ENCODE assay signal across 25 mouse cellular contexts in genomic region chr13:97793932-97794331, GRCm38 (mm10). TPM values are rescaled to one million over a fixed set of nuclear protein-coding genes. Genes with fewer than 3 reads are reported as not detected.
DNase-seq lines count a peak whose midpoint lies in the region; ATAC-seq lines count a peak whose summit lies in the region.
"Had no signal": no experiment of that assay in that cellular context is flagged by ENCODE, and none has a peak within 500 bp of the region (broad histone marks: within the 10 kb centered on the region; RNA-seq: fewer than 3 reads in every experiment).

No protein-coding gene starts in this region.

- no peaks in the 10 kb centered on the region for H3K36me3 ChIP-seq in midbrain, embryonic 10.5 days
- H3K36me3 ChIP-seq in midbrain, embryonic 16.5 days (ENCODE audit: control insufficient read depth, insufficient read depth, low read length): no peaks in the 10 kb centered on the region
- no peaks in the 10 kb centered on the region for H3K36me3 ChIP-seq in liver, embryonic 12.5 days
- no peaks in the 10 kb centered on the region for H3K36me3 ChIP-seq in liver, embryonic 15.5 days (replicated peaks)
- no peaks in the 10 kb centered on the region for H3K36me3 ChIP-seq in limb, embryonic 10.5 days
- no peaks in the 10 kb centered on the region for H3K36me3 ChIP-seq in heart, embryonic 11.5 days (ENCODE audit: control insufficient read depth, insufficient read depth, low read length)
- H3K36me3 ChIP-seq: embryonic facial prominence, embryonic 12.5 days; embryonic facial prominence, embryonic 15.5 days; forebrain, embryonic 12.5 days; forebrain, embryonic 15.5 days; heart, embryonic 13.5 days; hindbrain, embryonic 15.5 days had no signal

- no peaks in the 10 kb centered on the region for H3K9me3 ChIP-seq in midbrain, embryonic 10.5 days (replicated peaks)
- H3K9me3 ChIP-seq in midbrain, embryonic 16.5 days (replicated peaks; ENCODE audit: control insufficient read depth, low read length, poor library complexity, severe bottlenecking): no peaks in the 10 kb centered on the region
- H3K9me3 ChIP-seq in liver, embryonic 12.5 days (replicated peaks): no peaks in the 10 kb centered on the region
- H3K9me3 ChIP-seq in liver, embryonic 15.5 days (replicated peaks): no peaks in the 10 kb centered on the region
- H3K9me3 ChIP-seq in limb, embryonic 10.5 days (replicated peaks): no peaks in the 10 kb centered on the region
- no peaks in the 10 kb centered on the region for H3K9me3 ChIP-seq in heart, embryonic 11.5 days (replicated peaks; ENCODE audit: control insufficient read depth, low read length)
- H3K9me3 ChIP-seq: embryonic facial prominence, embryonic 12.5 days; embryonic facial prominence, embryonic 15.5 days; forebrain, embryonic 12.5 days; forebrain, embryonic 15.5 days; heart, embryonic 13.5 days; hindbrain, embryonic 15.5 days had no signal

- DNase-seq in midbrain, embryonic 10.5 days (ENCODE audit: low spot score): peak; percentile 10
- no peak for DNase-seq in limb, embryonic 10.5 days (ENCODE audit: low spot score)
- no peak for DNase-seq in adrenal gland, postnatal 25 days
- DNase-seq: adrenal gland, adult 8-10 months; adrenal gland, postnatal 36 days; cerebellum, adult 18-20 months; cerebellum, adult 9-10 months; cerebellum, postnatal 14 days; gastrocnemius, postnatal 25 days; heart, adult 18-20 months; heart, postnatal 14 days; heart, postnatal 4 days had no signal

- whole genome bisulfite sequencing in midbrain, embryonic 10.5 days: 73% methylated on average over 1 of the region's 1 CpGs
- 48% methylated on average over 1 of the region's 1 CpGs for WGBS in midbrain, embryonic 16.5 days
- 16% methylated on average over 1 of the region's 1 CpGs for WGBS in liver, embryonic 12.5 days (ENCODE audit: insufficient replicate concordance)
- 9% methylated on average over 1 of the region's 1 CpGs for WGBS in liver, embryonic 15.5 days (ENCODE audit: insufficient replicate concordance)
- 50% methylated on average over 1 of the region's 1 CpGs for WGBS in limb, embryonic 10.5 days
- 54% methylated on average over 1 of the region's 1 CpGs for WGBS in heart, embryonic 11.5 days (ENCODE audit: insufficient replicate concordance)

- H3K4me2 ChIP-seq in midbrain, embryonic 16.5 days (ENCODE audit: low read length): no peak overlapping the region
- no peak overlapping the region for H3K4me2 ChIP-seq in liver, embryonic 12.5 days
- H3K4me2 ChIP-seq in liver, embryonic 15.5 days: no peak overlapping the region
- H3K4me2 ChIP-seq in heart, embryonic 11.5 days: no peak overlapping the region
- H3K4me2 ChIP-seq: embryonic facial prominence, embryonic 12.5 days; embryonic facial prominence, embryonic 15.5 days; forebrain, embryonic 12.5 days; forebrain, embryonic 15.5 days; heart, embryonic 13.5 days; hindbrain, embryonic 15.5 days had no signal

- peaks cover 34% of the 10 kb centered on the region for H3K4me1 ChIP-seq in midbrain, embryonic 10.5 days
- peaks cover 19% of the 10 kb centered on the region; the same call in 1 of the 2 replicates for H3K4me1 ChIP-seq in midbrain, embryonic 16.5 days (ENCODE audit: control insufficient read depth, insufficient read depth, low read length)
- peaks cover 30% of the 10 kb centered on the region for H3K4me1 ChIP-seq in liver, embryonic 12.5 days
- peaks cover 28% of the 10 kb centered on the region for H3K4me1 ChIP-seq in liver, embryonic 15.5 days (replicated peaks)
- H3K4me1 ChIP-seq in limb, embryonic 10.5 days: peaks cover 58% of the 10 kb centered on the region
- peaks cover 9% of the 10 kb centered on the region for H3K4me1 ChIP-seq in heart, embryonic 11.5 days (ENCODE audit: control insufficient read depth, insufficient read depth, low read length)
- H3K4me1 ChIP-seq: hindbrain, embryonic 15.5 days had no signal

- H3K4me3 ChIP-seq in midbrain, embryonic 10.5 days: no peak overlapping the region
- H3K4me3 ChIP-seq in midbrain, embryonic 16.5 days (ENCODE audit: low read depth, low read length): no peak overlapping the region
- no peak overlapping the region for H3K4me3 ChIP-seq in liver, embryonic 12.5 days
- no peak overlapping the region for H3K4me3 ChIP-seq in liver, embryonic 15.5 days (replicated peaks)
- no peak overlapping the region for H3K4me3 ChIP-seq in limb, embryonic 10.5 days
- no peak overlapping the region for H3K4me3 ChIP-seq in heart, embryonic 11.5 days (ENCODE audit: low read depth, low read length)
- H3K4me3 ChIP-seq: embryonic facial prominence, embryonic 12.5 days; embryonic facial prominence, embryonic 15.5 days; erythroblast, embryonic 14.5 days; forebrain, embryonic 12.5 days; forebrain, embryonic 15.5 days; heart, embryonic 13.5 days; hindbrain, embryonic 15.5 days had no signal

- no peak for ATAC-seq in midbrain, embryonic 16.5 days
- ATAC-seq in liver, embryonic 12.5 days: peak; percentile 80
- ATAC-seq in liver, embryonic 15.5 days (ENCODE audit: insufficient read depth): peak; percentile 76
- 0 out of 2 replicates have a peak, but pooled peaks have one; percentile 37 for ATAC-seq in megakaryocyte progenitor cell, adult 5-6 weeks (replicated peaks; ENCODE audit: poor library complexity)
- no peak for ATAC-seq in heart, embryonic 11.5 days (replicated peaks; ENCODE audit: insufficient number of reproducible peaks, low FRiP score, low TSS enrichment)
- ATAC-seq: activated CD4-positive, CD25-positive, alpha-beta regulatory T cell, adult 4 months; forebrain, embryonic 15.5 days had no signal

- H3K27me3 ChIP-seq in midbrain, embryonic 10.5 days (ENCODE audit: low read depth, poor library complexity, severe bottlenecking): no peaks in the 10 kb centered on the region
- no peaks in the 10 kb centered on the region for H3K27me3 ChIP-seq in midbrain, embryonic 16.5 days (ENCODE audit: control insufficient read depth, insufficient read depth, low read depth, low read length)
- H3K27me3 ChIP-seq in liver, embryonic 12.5 days (replicated peaks): peaks cover 12% of the 10 kb centered on the region; the same call in 1 of the 2 replicates
- H3K27me3 ChIP-seq in liver, embryonic 15.5 days: peaks cover 11% of the 10 kb centered on the region
- no peaks in the 10 kb centered on the region for H3K27me3 ChIP-seq in limb, embryonic 10.5 days (ENCODE audit: low read depth, poor library complexity, severe bottlenecking)
- no peaks in the 10 kb centered on the region for H3K27me3 ChIP-seq in heart, embryonic 11.5 days (ENCODE audit: control insufficient read depth, insufficient read depth, low read length)
- H3K27me3 ChIP-seq: embryonic facial prominence, embryonic 12.5 days; embryonic facial prominence, embryonic 15.5 days; forebrain, embryonic 12.5 days; forebrain, embryonic 15.5 days; heart, embryonic 13.5 days; hindbrain, embryonic 15.5 days had no signal

- H3K9ac ChIP-seq in midbrain, embryonic 16.5 days (ENCODE audit: low read depth, low read length): no peak overlapping the region
- 0 out of 2 replicates have a peak overlapping the region, but pooled peaks have one; percentile 17 for H3K9ac ChIP-seq in liver, embryonic 12.5 days
- H3K9ac ChIP-seq in liver, embryonic 15.5 days: no peak overlapping the region
- H3K9ac ChIP-seq in heart, embryonic 11.5 days (ENCODE audit: low read depth, low read length): no peak overlapping the region
- H3K9ac ChIP-seq: embryonic facial prominence, embryonic 12.5 days; embryonic facial prominence, embryonic 15.5 days; forebrain, embryonic 12.5 days; forebrain, embryonic 15.5 days; heart, embryonic 13.5 days; hindbrain, embryonic 15.5 days had no signal

- H3K27ac ChIP-seq in midbrain, embryonic 10.5 days (replicated peaks): no peak overlapping the region
- H3K27ac ChIP-seq in midbrain, embryonic 16.5 days (ENCODE audit: low read length): no peak overlapping the region
- peak overlapping the region; percentile 54; the same call in 1 of the 2 replicates for H3K27ac ChIP-seq in liver, embryonic 12.5 days
- peak overlapping the region; percentile 46 for H3K27ac ChIP-seq in liver, embryonic 15.5 days (replicated peaks)
- no peak overlapping the region for H3K27ac ChIP-seq in limb, embryonic 10.5 days
- no peak overlapping the region for H3K27ac ChIP-seq in heart, embryonic 11.5 days (ENCODE audit: low read depth, low read length)
- H3K27ac ChIP-seq: embryonic facial prominence, embryonic 12.5 days; embryonic facial prominence, embryonic 15.5 days; forebrain, embryonic 12.5 days; forebrain, embryonic 15.5 days; heart, embryonic 13.5 days; hindbrain, embryonic 15.5 days had no signal

RNA-seq across cellular contexts. Expression of gene Gm10260, which starts 33.5 kb away (rescaled TPM):
- polyA plus RNA-seq in midbrain, embryonic 10.5 days (2016; fragmentation: Nextera tagmentation; extraction: Ambion mirVana): 4.2 and 4.9 TPM in 2 replicates
- polyA plus RNA-seq in midbrain, embryonic 16.5 days (2015; fragmentation: Nextera tagmentation; extraction: Ambion mirVana): 3.6 and 4.0 TPM in 2 replicates
- 3.4 and 5.3 TPM in 2 replicates for polyA plus RNA-seq in liver, embryonic 12.5 days (2016; fragmentation: Nextera tagmentation; extraction: Ambion mirVana)
- 2.4 and 5.0 TPM in 2 replicates for polyA plus RNA-seq in liver, embryonic 15.5 days (2015; fragmentation: Nextera tagmentation; extraction: Ambion mirVana)
- 28.1 and 29.0 TPM in 2 replicates for total RNA-seq in megakaryocyte progenitor cell, adult 5-6 weeks (2015)
- total RNA-seq in megakaryocyte progenitor cell, adult 5-6 weeks (2017): 32.0 and 32.5 TPM in 2 replicates
- 4.8 and 5.4 TPM in 2 replicates for polyA plus RNA-seq in limb, embryonic 10.5 days (2016; fragmentation: Nextera tagmentation; extraction: Ambion mirVana)
- 1.9 and 3.1 TPM in 2 replicates for polyA plus RNA-seq in heart, embryonic 11.5 days (2014; fragmentation: Nextera tagmentation; extraction: Ambion mirVana)
- total RNA-seq in adrenal gland, postnatal 25 days (2021): 197 and 259 TPM in 2 replicates

Comparison
In these comparisons a context has a peak if more than half of its experiments do, and no peak if none do; other contexts are left out.
1. H3K27ac ChIP-seq: peak in liver, embryonic 12.5 days (single experiment) and liver, embryonic 15.5 days (single experiment); none in midbrain, embryonic 10.5 days (single experiment), midbrain, embryonic 16.5 days (single experiment), limb, embryonic 10.5 days (single experiment) and heart, embryonic 11.5 days (single experiment).
2. ATAC-seq: peak in liver, embryonic 12.5 days (single experiment), liver, embryonic 15.5 days (single experiment) and megakaryocyte progenitor cell, adult 5-6 weeks (single experiment); none in midbrain, embryonic 16.5 days (single experiment) and heart, embryonic 11.5 days (single experiment).